Mouse (Mus musculus): ENCODE measurements around the gene Trpm5. TPM values are rescaled to one million over a fixed set of nuclear protein-coding genes. Genes with fewer than 3 reads are reported as not detected.

The Trpm5 gene
- polyA plus RNA-seq, 1 experiment from 2014 or later, result 0.64 TPM

DNA sequence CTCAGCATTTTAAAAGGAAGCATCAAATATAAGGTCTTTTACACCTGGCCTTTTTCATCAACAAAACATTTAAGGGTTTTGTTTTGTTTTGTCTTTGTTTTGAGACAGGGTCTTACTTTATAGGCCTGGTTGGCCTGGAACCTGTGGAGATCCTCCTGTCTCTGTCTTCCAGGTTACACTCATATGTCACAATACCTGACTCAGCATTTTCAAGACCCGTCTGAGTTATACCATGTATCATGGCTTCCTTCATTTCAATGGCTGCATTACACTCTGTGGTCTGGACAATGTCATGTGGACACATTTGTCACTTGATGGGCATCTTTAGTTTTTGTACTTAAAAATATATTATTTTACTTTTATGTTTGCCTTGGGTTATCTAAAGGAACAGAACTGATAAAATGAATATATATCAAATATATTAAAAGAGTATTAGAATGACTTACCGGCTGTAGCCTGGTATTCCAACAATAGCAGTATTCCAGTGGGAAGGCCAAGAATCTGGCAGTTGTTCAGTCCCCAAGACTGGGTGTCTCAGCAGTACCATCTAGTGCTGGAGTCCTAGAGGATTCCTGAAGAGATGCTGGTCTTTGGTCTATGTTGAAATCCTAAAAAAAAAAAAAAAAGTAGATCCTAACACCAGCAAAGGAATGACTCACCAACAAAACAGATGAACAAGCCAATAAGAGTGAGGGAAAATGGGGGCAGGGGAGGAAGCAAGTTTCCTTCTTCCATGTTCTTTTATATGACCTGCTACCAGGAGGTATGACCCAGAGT lies 50.2 kb downstream of the Trpm5 start:
- Histone ChIP-seq H3K9me3 (ENCODE audit: control insufficient read depth, low read length) (no peaks in the 10 kb centered on the region), H3K27me3 (ENCODE audit: control insufficient read depth, insufficient read depth, low read length) (no peaks in the 10 kb centered on the region), H3K9ac (ENCODE audit: low read length) (no peak overlapping the region), H3K4me1 (replicated peaks; ENCODE audit: control insufficient read depth, insufficient read depth, low read length) (no peaks in the 10 kb centered on the region), H3K4me2 (ENCODE audit: low read depth, low read length, severe bottlenecking) (no peak overlapping the region), H3K27ac (ENCODE audit: low read depth, low read length) (no peak overlapping the region), H3K4me3 (ENCODE audit: low read depth, low read length) (no peak overlapping the region), H3K36me3 (ENCODE audit: control insufficient read depth, insufficient read depth, low read length) (no peaks in the 10 kb centered on the region)
- no peak for ATAC-seq (replicated peaks; ENCODE audit: low FRiP score)
- 92% methylated on average over 2 of the region's 2 CpGs for WGBS
- no peak for DNase-seq (ENCODE audit: low spot score)

DNA sequence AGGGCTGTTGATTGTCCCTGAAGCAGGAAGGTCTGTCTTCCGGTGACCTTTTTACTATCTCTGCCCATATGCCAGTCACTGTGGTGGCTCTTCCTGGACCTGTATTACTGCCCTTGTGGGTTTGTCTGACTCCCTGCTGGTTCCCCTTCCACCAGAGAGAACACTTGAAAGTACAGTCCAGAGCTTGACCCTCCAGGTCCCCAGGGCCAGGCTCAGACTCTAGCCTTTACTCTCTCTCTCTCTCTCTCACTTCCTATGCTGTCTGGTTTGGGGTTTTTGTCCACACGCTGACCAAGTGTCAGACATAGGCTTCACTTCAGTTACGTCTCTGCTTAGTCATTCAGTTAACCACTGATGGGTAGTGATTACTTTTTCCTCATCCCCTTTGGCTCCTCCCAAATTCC lies 51.5 kb downstream of the Trpm5 start:
- Histone ChIP-seq H3K9me3 (ENCODE audit: control insufficient read depth, low read length) (no peaks in the 10 kb centered on the region), H3K4me3 (ENCODE audit: low read depth, low read length) (no peak overlapping the region), H3K27ac (ENCODE audit: low read depth, low read length) (no peak overlapping the region), H3K4me2 (ENCODE audit: low read depth, low read length, severe bottlenecking) (no peak overlapping the region), H3K36me3 (ENCODE audit: control insufficient read depth, insufficient read depth, low read length) (no peaks in the 10 kb centered on the region), H3K9ac (ENCODE audit: low read length) (no peak overlapping the region), H3K4me1 (replicated peaks; ENCODE audit: control insufficient read depth, insufficient read depth, low read length) (no peaks in the 10 kb centered on the region), H3K27me3 (ENCODE audit: control insufficient read depth, insufficient read depth, low read length) (no peaks in the 10 kb centered on the region)
- WGBS, result 93% methylated on average over 3 of the region's 3 CpGs
- no peak for DNase-seq (ENCODE audit: low spot score)
- no peak for ATAC-seq (replicated peaks; ENCODE audit: low FRiP score)

- DNase-seq (ENCODE audit: low spot score) (no peak), ATAC-seq (replicated peaks; ENCODE audit: low FRiP score) (no peak)
- no peak overlapping the region for H3K27ac ChIP-seq (ENCODE audit: low read depth, low read length)
- no peaks in the 10 kb centered on the region for H3K36me3 ChIP-seq (ENCODE audit: control insufficient read depth, insufficient read depth, low read length)
- H3K9me3 ChIP-seq (ENCODE audit: control insufficient read depth, low read length), result no peaks in the 10 kb centered on the region
- H3K9ac ChIP-seq (ENCODE audit: low read length), result no peak overlapping the region
- WGBS, result 74% methylated on average over 3 of the region's 3 CpGs
- no peak overlapping the region for H3K4me2 ChIP-seq (ENCODE audit: low read depth, low read length, severe bottlenecking)
- no peaks in the 10 kb centered on the region for H3K27me3 ChIP-seq (ENCODE audit: control insufficient read depth, insufficient read depth, low read length)
- H3K4me1 ChIP-seq (replicated peaks; ENCODE audit: control insufficient read depth, insufficient read depth, low read length), result no peaks in the 10 kb centered on the region
- H3K4me3 ChIP-seq (ENCODE audit: low read depth, low read length), result no peak overlapping the region
Measured at GRCm38 (mm10) chr7:143042089-143042488, 52.4 kb downstream of the Trpm5 start.

- ATAC-seq (replicated peaks; ENCODE audit: low FRiP score) (no peak), DNase-seq (ENCODE audit: low spot score) (no peak)
- Histone ChIP-seq H3K27me3 (ENCODE audit: control insufficient read depth, insufficient read depth, low read length) (no peaks in the 10 kb centered on the region), H3K9me3 (ENCODE audit: control insufficient read depth, low read length) (no peaks in the 10 kb centered on the region), H3K27ac (ENCODE audit: low read depth, low read length) (no peak overlapping the region), H3K4me2 (ENCODE audit: low read depth, low read length, severe bottlenecking) (no peak overlapping the region), H3K4me1 (replicated peaks; ENCODE audit: control insufficient read depth, insufficient read depth, low read length) (no peaks in the 10 kb centered on the region), H3K9ac (ENCODE audit: low read length) (no peak overlapping the region), H3K4me3 (ENCODE audit: low read depth, low read length) (no peak overlapping the region), H3K36me3 (ENCODE audit: control insufficient read depth, insufficient read depth, low read length) (no peaks in the 10 kb centered on the region)
- WGBS, result 90% methylated on average over 3 of the region's 3 CpGs
Measured at GRCm38 (mm10) chr7:143041138-143041822, 53.2 kb downstream of the Trpm5 start.

DNA sequence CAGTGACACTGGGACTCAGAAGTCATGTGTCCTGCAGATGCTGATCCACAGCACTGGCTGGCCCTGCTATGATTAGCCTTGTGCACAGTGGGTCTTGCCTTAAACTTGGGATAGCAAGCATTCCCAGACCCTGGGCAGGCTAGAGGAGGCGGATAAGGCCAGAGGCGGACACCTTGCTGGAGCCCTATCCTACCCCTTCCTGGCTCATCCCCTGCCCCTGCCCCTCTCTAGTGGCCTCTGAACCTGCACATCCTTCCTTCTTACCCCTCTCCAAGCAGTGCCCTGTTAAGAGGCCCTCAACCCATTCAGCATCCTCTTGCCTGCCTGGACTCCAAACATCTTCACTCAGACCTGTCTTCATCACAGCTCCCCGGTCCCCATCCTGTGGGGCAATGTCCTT lies 53.9 kb downstream of the Trpm5 start:
- Histone ChIP-seq H3K27ac (ENCODE audit: low read depth, low read length) (no peak overlapping the region), H3K36me3 (ENCODE audit: control insufficient read depth, insufficient read depth, low read length) (no peaks in the 10 kb centered on the region), H3K27me3 (ENCODE audit: control insufficient read depth, insufficient read depth, low read length) (no peaks in the 10 kb centered on the region), H3K9ac (ENCODE audit: low read length) (no peak overlapping the region), H3K4me3 (ENCODE audit: low read depth, low read length) (no peak overlapping the region), H3K4me2 (ENCODE audit: low read depth, low read length, severe bottlenecking) (no peak overlapping the region), H3K4me1 (replicated peaks; ENCODE audit: control insufficient read depth, insufficient read depth, low read length) (no peaks in the 10 kb centered on the region), H3K9me3 (ENCODE audit: control insufficient read depth, low read length) (no peaks in the 10 kb centered on the region)
- 92% methylated on average over 3 of the region's 3 CpGs for WGBS
- no peak for DNase-seq (ENCODE audit: low spot score)
- ATAC-seq (replicated peaks; ENCODE audit: low FRiP score), result no peak

DNA sequence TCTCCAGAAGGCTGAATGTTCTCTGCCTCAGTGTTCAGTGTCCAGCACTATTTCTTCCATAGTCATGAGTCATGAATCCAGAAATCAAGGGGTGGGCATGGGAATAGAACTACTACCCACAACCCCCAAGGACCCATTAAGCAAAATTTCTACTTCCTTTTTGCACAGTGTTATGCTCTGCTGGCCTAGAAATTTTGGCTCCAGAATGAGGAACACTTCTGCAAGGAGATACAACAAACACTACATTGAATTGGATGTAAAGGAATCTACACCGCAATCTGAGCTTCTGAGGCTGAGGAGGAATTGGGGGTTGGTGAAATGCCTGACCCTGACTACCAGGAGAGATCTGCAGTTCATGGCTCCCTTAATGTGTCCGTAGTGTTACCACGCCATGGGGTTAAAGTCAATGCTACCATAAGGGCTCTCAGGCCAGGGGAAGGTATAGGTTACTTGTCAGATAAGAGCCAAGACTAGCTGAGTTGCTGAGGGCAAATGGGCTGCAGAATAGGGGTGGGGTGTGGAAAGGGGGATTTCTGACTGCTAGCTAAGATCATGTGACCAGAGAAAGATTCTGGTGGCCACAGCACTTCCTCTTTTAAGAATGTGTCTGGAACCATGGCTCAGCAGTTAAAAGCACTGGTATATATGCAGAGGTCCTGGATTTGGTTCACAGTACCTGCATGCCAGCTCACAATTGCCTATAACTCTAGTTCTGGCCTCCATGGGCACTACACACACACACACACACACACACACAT lies 56.1 kb downstream of the Trpm5 start:
- Histone ChIP-seq H3K9me3 (ENCODE audit: control insufficient read depth, low read length) (no peaks in the 10 kb centered on the region), H3K27me3 (ENCODE audit: control insufficient read depth, insufficient read depth, low read length) (no peaks in the 10 kb centered on the region), H3K4me3 (ENCODE audit: low read depth, low read length) (no peak overlapping the region), H3K27ac (ENCODE audit: low read depth, low read length) (no peak overlapping the region), H3K9ac (ENCODE audit: low read length) (no peak overlapping the region), H3K4me2 (ENCODE audit: low read depth, low read length, severe bottlenecking) (no peak overlapping the region), H3K36me3 (ENCODE audit: control insufficient read depth, insufficient read depth, low read length) (no peaks in the 10 kb centered on the region), H3K4me1 (replicated peaks; ENCODE audit: control insufficient read depth, insufficient read depth, low read length) (no peaks in the 10 kb centered on the region)
- WGBS, result 89% methylated on average over 3 of the region's 3 CpGs
- ATAC-seq (replicated peaks; ENCODE audit: low FRiP score) (no peak), DNase-seq (ENCODE audit: low spot score) (no peak)

DNA sequence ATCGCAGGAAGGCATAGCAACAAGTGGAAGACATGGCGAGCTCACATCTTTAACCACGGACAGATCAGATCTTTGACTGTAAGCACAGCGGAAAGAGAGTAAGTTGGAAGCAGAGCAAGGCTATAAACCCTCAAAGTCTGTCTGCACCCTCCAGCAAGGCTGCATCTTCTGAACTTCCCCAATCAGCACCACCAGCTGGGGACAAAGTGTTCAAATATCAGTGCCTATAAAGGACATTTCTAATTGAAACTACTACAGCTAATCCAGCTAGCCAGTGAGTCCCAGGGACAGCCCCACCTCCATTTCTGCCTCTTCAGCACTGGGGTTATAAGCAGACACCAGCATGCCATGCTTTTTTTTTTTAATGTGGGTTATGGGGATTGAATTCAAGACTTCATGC lies 57.1 kb downstream of the Trpm5 start:
- ATAC-seq (replicated peaks; ENCODE audit: low FRiP score), result no peak
- Histone ChIP-seq H3K9ac (ENCODE audit: low read length) (no peak overlapping the region), H3K36me3 (ENCODE audit: control insufficient read depth, insufficient read depth, low read length) (no peaks in the 10 kb centered on the region), H3K27me3 (ENCODE audit: control insufficient read depth, insufficient read depth, low read length) (no peaks in the 10 kb centered on the region), H3K4me3 (ENCODE audit: low read depth, low read length) (no peak overlapping the region), H3K9me3 (ENCODE audit: control insufficient read depth, low read length) (no peaks in the 10 kb centered on the region), H3K4me2 (ENCODE audit: low read depth, low read length, severe bottlenecking) (no peak overlapping the region), H3K27ac (ENCODE audit: low read depth, low read length) (no peak overlapping the region), H3K4me1 (replicated peaks; ENCODE audit: control insufficient read depth, insufficient read depth, low read length) (no peaks in the 10 kb centered on the region)
- DNase-seq (ENCODE audit: low spot score), result no peak
- WGBS, result 90% methylated on average over 4 of the region's 4 CpGs

DNA sequence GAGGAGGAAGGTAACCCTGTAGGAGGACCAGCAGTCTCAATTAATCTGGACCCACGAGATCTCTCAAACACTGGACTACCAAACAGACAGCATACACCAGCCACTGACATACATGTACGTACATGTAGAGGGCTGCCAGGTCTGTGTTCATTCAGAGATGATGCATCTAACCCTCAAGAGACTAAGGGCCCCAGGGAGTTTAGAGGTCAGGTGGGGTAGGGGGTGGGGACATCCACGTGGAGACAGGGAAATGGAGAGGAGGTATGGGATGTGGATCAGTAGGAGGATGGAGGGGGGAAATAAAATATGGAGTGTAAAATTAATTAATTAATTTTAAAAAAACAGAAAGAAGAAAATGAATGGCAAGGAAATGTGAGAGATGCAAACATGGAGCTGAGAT lies 57.7 kb downstream of the Trpm5 start:
- no peak for ATAC-seq (replicated peaks; ENCODE audit: low FRiP score)
- WGBS, result 82% methylated on average over 3 of the region's 3 CpGs
- Histone ChIP-seq H3K27ac (ENCODE audit: low read depth, low read length) (no peak overlapping the region), H3K4me3 (ENCODE audit: low read depth, low read length) (no peak overlapping the region), H3K9me3 (ENCODE audit: control insufficient read depth, low read length) (no peaks in the 10 kb centered on the region), H3K4me2 (ENCODE audit: low read depth, low read length, severe bottlenecking) (no peak overlapping the region), H3K27me3 (ENCODE audit: control insufficient read depth, insufficient read depth, low read length) (no peaks in the 10 kb centered on the region), H3K9ac (ENCODE audit: low read length) (no peak overlapping the region), H3K36me3 (ENCODE audit: control insufficient read depth, insufficient read depth, low read length) (no peaks in the 10 kb centered on the region), H3K4me1 (replicated peaks; ENCODE audit: control insufficient read depth, insufficient read depth, low read length) (no peaks in the 10 kb centered on the region)
- no peak for DNase-seq (ENCODE audit: low spot score)
